Mouse (Mus musculus): ENCODE measurements at regions not wholly inside any gene's neighbourhood (a gene's known extent, or its start where the extent isn't known, plus 50 kb on each side); places are given as distances from the start of the nearest gene placed in this dataset.

DNA sequence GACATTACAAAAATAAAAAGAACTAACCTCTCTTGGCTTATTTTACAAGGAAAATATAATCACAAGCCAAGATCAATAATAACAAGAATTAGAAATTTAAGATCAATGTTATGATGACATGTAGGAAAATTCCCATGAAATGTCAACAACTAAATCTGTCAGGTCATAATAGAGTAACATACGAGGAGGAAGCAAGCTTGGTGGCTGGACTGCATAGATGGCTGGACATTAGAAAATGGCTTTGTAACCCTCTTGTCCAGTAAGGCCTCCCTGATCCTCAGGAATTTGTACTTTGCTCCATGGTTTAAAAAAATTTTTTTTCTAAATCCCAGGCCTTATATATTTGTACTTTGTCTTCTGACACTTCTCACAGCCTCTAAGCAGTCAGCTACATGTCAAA lies 132.7 kb upstream of the Aoah start:
- no peak for DNase-seq (ENCODE audit: low spot score in 2 of 2)

- DNase-seq (ENCODE audit: low spot score in 2 of 2) = no peak
These were observed 115.2 kb upstream of the Aoah start for GRCm38 (mm10) chr13:20678754-20679153.

GRCm38 (mm10) chr13:20686914-20687313 lies 107.0 kb upstream of the Aoah start:
- DNase-seq (ENCODE audit: low spot score in 2 of 2) = no peak

GRCm38 (mm10) chr13:20687453-20687852 lies 106.5 kb upstream of the Aoah start:
- peak; percentile 17 to 37 for DNase-seq (ENCODE audit: low spot score in 2 of 2)

DNA sequence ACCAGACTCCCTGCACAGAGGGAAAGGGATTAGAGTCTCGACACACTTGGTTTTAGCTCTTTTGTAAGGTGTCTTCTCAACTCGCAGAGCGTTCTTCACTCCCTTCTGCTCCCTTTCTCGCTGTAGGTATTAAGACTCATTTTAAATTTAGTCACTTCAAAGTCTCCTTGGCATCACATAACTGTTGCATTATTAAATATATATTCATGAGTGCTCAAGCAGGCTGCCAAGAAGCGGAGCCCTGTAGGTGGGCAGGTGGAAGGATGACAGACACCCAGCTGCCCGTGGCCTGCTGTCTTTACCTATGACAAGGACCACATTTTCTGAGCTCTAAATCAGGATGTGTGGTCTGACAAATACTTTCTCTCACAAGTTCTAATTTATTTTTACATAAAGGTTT lies 82.4 kb upstream of the Aoah start:
- peak in 1 of 2 experiments; percentile 17 for DNase-seq (ENCODE audit: low spot score in 2 of 2)

DNA sequence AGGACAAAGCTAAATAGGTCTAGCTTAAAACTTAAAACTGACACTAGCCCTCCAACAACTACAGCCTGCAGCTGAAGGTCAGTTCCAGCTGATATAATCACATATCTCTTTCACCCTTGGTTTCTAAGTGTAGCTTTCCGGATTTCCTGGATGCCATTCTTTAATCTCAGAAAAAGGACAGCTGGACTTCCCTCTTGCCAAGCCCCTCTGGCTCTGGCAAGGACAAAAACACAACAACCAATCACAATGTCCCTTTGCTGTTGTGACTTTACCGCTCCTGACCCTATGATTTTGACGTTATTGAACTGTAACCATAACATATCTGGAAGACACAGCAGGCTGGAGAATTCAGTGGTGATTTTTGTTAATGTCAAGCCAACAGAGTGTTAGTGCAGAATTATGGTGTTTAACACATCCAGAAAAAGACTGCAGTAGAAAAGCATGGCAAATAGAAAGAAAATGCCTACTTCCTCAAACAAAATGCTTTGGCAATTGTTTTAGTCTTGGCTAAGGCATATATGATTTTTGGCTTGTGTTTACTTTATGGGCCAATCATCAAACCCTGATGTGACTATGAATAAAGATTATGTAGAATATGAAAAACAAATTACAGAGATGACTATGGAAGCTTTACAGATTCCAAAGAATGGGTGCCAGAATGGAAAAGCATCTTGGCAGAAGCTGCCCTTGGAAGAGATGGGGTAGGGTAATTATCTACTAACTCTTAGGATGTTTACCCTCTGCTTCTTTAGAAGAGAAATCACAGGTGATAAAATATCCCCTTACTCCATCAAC lies 70.4 kb upstream of the Aoah start:
- DNase-seq (ENCODE audit: low spot score in 2 of 2) = no peak

DNA sequence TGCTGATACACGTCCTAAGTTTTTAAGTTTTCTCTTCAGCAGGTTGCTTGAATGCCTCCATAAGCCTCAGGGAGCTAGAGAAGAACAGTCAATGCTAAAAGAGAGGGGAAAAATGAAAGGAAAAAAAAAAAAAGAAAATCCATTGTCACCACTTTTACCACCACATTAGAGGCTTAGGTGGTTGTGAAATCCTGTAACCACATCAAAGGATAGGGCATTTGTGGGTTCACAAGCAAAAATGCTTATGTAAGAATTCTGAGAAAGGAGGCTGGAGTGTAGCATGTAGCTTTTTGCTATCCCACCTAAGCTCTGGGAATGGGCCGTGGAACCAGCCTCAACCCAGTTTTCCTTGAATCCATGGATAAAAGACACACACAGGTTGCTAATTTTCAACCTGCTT lies 69.5 kb upstream of the Aoah start:
- DNase-seq (ENCODE audit: low spot score in 2 of 2) = no peak

GRCm38 (mm10) chr13:20725556-20725955 lies 68.4 kb upstream of the Aoah start:
- no peak for DNase-seq (ENCODE audit: low spot score in 2 of 2)

- no peak for DNase-seq (ENCODE audit: low spot score in 2 of 2)
These were observed 65.8 kb upstream of the Aoah start for GRCm38 (mm10) chr13:20728064-20728463.

- no peak for DNase-seq (ENCODE audit: low spot score in 2 of 2)
These were observed 60.9 kb upstream of the Aoah start for GRCm38 (mm10) chr13:20733046-20733445.

DNA sequence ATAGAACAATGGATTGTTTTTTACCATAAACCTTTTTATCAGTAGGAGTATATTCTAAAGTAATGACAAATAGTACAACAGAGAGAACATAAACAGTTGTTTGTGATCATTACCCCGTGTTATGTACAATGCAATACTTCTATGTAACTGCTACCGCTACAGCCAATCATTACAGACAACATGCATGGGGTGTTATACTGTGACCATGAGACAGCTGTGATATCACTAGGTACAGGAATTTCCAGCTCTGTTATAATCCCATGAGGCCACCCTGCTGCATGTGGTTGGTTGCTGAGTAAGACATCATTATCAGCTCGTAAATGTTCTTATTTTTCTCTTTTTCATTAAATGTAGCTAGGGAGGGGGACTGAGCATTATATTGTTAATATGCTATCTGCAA lies 59.6 kb upstream of the Aoah start:
- no peak for DNase-seq (ENCODE audit: low spot score in 2 of 2)

DNA sequence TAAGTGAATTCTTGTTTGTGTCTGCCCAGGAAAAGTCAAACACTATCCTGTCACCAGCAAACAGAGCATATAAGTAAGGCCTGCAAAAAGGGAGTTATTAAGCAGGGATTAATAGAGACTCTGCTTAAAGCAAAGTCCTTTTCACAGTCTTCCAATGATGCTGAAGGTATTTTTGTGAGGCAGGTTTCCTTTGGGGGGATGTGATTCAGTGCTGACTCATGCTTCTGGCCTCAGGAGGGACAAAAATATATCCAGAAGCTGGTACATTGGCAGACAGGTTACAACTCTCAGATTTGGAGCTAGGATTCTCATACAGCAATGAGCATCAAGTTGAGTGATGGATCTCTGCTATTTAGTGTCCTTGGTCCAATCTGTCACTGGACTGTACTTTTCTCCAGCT lies 57.3 kb upstream of the Aoah start:
- DNase-seq (ENCODE audit: low spot score in 2 of 2) = peak in 1 of 2 experiments; percentile 17
